Mouse (Mus musculus): ENCODE results near the gene Ffar4. TPM values are rescaled to one million over a fixed set of nuclear protein-coding genes. Genes with fewer than 3 reads are reported as not detected.
A peak's percentile ranks its signal among the peaks of the same experiment; 100 is the strongest.

Ffar4 gene
- total and polyA plus RNA-seq, 2 experiments from 2014 or later: 0.15 to 0.95 TPM

- Histone ChIP-seq H3K9ac (no peak overlapping the region), H3K36me3 (ENCODE audit: insufficient read depth) (no peaks in the 10 kb centered on the region), H3K4me1 (ENCODE audit: insufficient read depth) (peaks cover 4% of the 10 kb centered on the region; the same call in 1 of the 2 replicates), H3K27me3 (ENCODE audit: insufficient read depth, low read length) (no peaks in the 10 kb centered on the region), H3K9me3 (ENCODE audit: low read length) (no peaks in the 10 kb centered on the region), H3K4me3 (ENCODE audit: low read depth, low read length) (no peak overlapping the region), H3K4me2 (ENCODE audit: low read depth) (0 out of 2 replicates have a peak overlapping the region, but pooled peaks have one; percentile 95), H3K27ac (ENCODE audit: low read depth, low read length) (no peak overlapping the region)
- WGBS: 40% methylated on average over 3 of the region's 3 CpGs
- no peak for TF ChIP-seq CTCF (IDR thresholded peaks at IDR 0.05; ENCODE audit: low read depth)
- DNase-seq (no peak), ATAC-seq (no peak)
Measured at GRCm38 (mm10) chr19:38056276-38056675, 40.6 kb upstream of the Ffar4 start.

- peaks cover 4% of the 10 kb centered on the region; the same call in 1 of the 2 replicates for H3K4me1 ChIP-seq (ENCODE audit: insufficient read depth)
- ATAC-seq: no peak
- no peak overlapping the region for H3K4me3 ChIP-seq (ENCODE audit: low read depth, low read length)
- H3K27ac ChIP-seq (ENCODE audit: low read depth, low read length): no peak overlapping the region
- no peaks in the 10 kb centered on the region for H3K9me3 ChIP-seq (ENCODE audit: low read length)
- TF ChIP-seq CTCF (IDR thresholded peaks at IDR 0.05; ENCODE audit: low read depth): no peak
- 89% methylated on average over 8 of the region's 8 CpGs for WGBS
- H3K36me3 ChIP-seq (ENCODE audit: insufficient read depth): no peaks in the 10 kb centered on the region
- H3K9ac ChIP-seq: no peak overlapping the region
- DNase-seq: no peak
- no peaks in the 10 kb centered on the region for H3K27me3 ChIP-seq (ENCODE audit: insufficient read depth, low read length)
- H3K4me2 ChIP-seq (ENCODE audit: low read depth): no peak overlapping the region
Measured at GRCm38 (mm10) chr19:38056931-38057330, 39.9 kb upstream of the Ffar4 start.

DNA sequence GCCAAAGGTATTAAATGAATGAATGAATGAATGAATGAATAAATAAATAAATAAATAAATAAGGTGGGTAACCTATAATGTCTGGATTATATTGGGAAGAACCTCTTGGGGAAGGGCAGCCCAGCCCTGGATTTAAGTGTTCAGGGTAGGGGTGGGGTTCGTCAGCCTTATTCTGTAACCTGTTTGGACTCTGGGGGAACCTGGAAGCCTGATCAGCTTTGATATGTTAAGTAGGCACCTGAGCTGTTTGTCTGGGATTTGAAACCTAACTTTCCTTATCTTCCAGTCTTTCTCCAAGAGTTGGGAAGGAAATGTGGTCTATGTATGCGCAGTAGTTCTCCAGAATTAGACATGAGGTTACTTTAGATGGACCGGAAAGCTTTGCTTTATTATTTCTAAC, 33.7 kb upstream of the Ffar4 start:
- WGBS: 91% methylated on average over 3 of the region's 3 CpGs
- H3K36me3 ChIP-seq (ENCODE audit: insufficient read depth): no peaks in the 10 kb centered on the region
- no peak overlapping the region for H3K9ac ChIP-seq
- H3K4me2 ChIP-seq (ENCODE audit: low read depth): no peak overlapping the region
- H3K9me3 ChIP-seq (ENCODE audit: low read length): no peaks in the 10 kb centered on the region
- no peak overlapping the region for H3K4me3 ChIP-seq (ENCODE audit: low read depth, low read length)
- ATAC-seq: no peak
- TF ChIP-seq CTCF (IDR thresholded peaks at IDR 0.05; ENCODE audit: low read depth): no peak
- H3K27ac ChIP-seq (ENCODE audit: low read depth, low read length): no peak overlapping the region
- DNase-seq: no peak
- no peaks in the 10 kb centered on the region for H3K27me3 ChIP-seq (ENCODE audit: insufficient read depth, low read length)
- H3K4me1 ChIP-seq (ENCODE audit: insufficient read depth): no peaks in the 10 kb centered on the region

- Histone ChIP-seq H3K36me3 (ENCODE audit: insufficient read depth) (no peaks in the 10 kb centered on the region), H3K4me3 (ENCODE audit: low read depth, low read length) (no peak overlapping the region), H3K27ac (ENCODE audit: low read depth, low read length) (no peak overlapping the region), H3K4me2 (ENCODE audit: low read depth) (no peak overlapping the region), H3K27me3 (ENCODE audit: insufficient read depth, low read length) (no peaks in the 10 kb centered on the region), H3K9me3 (ENCODE audit: low read length) (no peaks in the 10 kb centered on the region), H3K9ac (no peak overlapping the region), H3K4me1 (ENCODE audit: insufficient read depth) (no peaks in the 10 kb centered on the region)
- ATAC-seq (no peak), DNase-seq (no peak)
- no peak for TF ChIP-seq CTCF (IDR thresholded peaks at IDR 0.05; ENCODE audit: low read depth)
- WGBS: 97% methylated on average over 1 of the region's 1 CpGs
Measured at GRCm38 (mm10) chr19:38064051-38064450, 32.8 kb upstream of the Ffar4 start.

GRCm38 (mm10) chr19:38073226-38073625, 23.6 kb upstream of the Ffar4 start:
- 93% methylated on average over 5 of the region's 5 CpGs for WGBS
- no peak overlapping the region for H3K4me3 ChIP-seq (ENCODE audit: low read depth, low read length)
- no peak for ATAC-seq

GRCm38 (mm10) chr19:38075051-38075450, 21.8 kb upstream of the Ffar4 start:
- Histone ChIP-seq H3K4me2 (ENCODE audit: low read depth) (no peak overlapping the region), H3K27ac (ENCODE audit: low read depth, low read length) (no peak overlapping the region), H3K36me3 (ENCODE audit: insufficient read depth) (0 out of 2 replicates have a peak, but pooled peaks cover 4% of the 10 kb centered on the region), H3K4me3 (ENCODE audit: low read depth, low read length) (no peak overlapping the region), H3K4me1 (ENCODE audit: insufficient read depth) (no peaks in the 10 kb centered on the region), H3K27me3 (ENCODE audit: insufficient read depth, low read length) (no peaks in the 10 kb centered on the region), H3K9ac (no peak overlapping the region), H3K9me3 (ENCODE audit: low read length) (no peaks in the 10 kb centered on the region)
- DNase-seq (no peak), ATAC-seq (no peak)
- WGBS: 84% methylated on average over 11 of the region's 11 CpGs
- no peak for TF ChIP-seq CTCF (IDR thresholded peaks at IDR 0.05; ENCODE audit: low read depth)

More at GRCm38 (mm10) chr19:38073226-38073625, 23.6 kb upstream of the Ffar4 start:
- TF ChIP-seq CTCF (IDR thresholded peaks at IDR 0.05; ENCODE audit: low read depth): no peak
- Histone ChIP-seq H3K27me3 (ENCODE audit: insufficient read depth, low read length) (no peaks in the 10 kb centered on the region), H3K9ac (no peak overlapping the region), H3K4me1 (ENCODE audit: insufficient read depth) (no peaks in the 10 kb centered on the region), H3K4me2 (ENCODE audit: low read depth) (no peak overlapping the region), H3K36me3 (ENCODE audit: insufficient read depth) (0 out of 2 replicates have a peak, but pooled peaks cover 4% of the 10 kb centered on the region), H3K27ac (ENCODE audit: low read depth, low read length) (no peak overlapping the region), H3K9me3 (ENCODE audit: low read length) (no peaks in the 10 kb centered on the region)
- DNase-seq: no peak

- Histone ChIP-seq H3K4me3 (ENCODE audit: low read depth, low read length) (no peak overlapping the region), H3K9me3 (ENCODE audit: low read length) (no peaks in the 10 kb centered on the region), H3K4me2 (ENCODE audit: low read depth) (no peak overlapping the region), H3K4me1 (ENCODE audit: insufficient read depth) (no peaks in the 10 kb centered on the region), H3K9ac (no peak overlapping the region), H3K27ac (ENCODE audit: low read depth, low read length) (no peak overlapping the region), H3K27me3 (ENCODE audit: insufficient read depth, low read length) (no peaks in the 10 kb centered on the region), H3K36me3 (ENCODE audit: insufficient read depth) (no peaks in the 10 kb centered on the region)
- DNase-seq (peak; percentile 4), ATAC-seq (peak; percentile 38; the same call in 1 of the 2 replicates)
- peak; percentile 55 for TF ChIP-seq CTCF (IDR thresholded peaks at IDR 0.05; ENCODE audit: low read depth)
- WGBS: 60% methylated on average over 2 of the region's 2 CpGs
Measured at GRCm38 (mm10) chr19:38076251-38076650, 20.6 kb upstream of the Ffar4 start.

Data from forebrain, postnatal 0 days (tissue).